Mouse (Mus musculus) gastrocnemius, adult 18-20 months (tissue): Measurements from ENCODE around the gene Mapk8. TPM values are rescaled to one million over a fixed set of nuclear protein-coding genes. Genes with fewer than 3 reads are reported as not detected.

Experiments
- DNase-seq: peaks from one replicate; pipeline ENCODE4 v3.0.0; 2021; ENCODE audit warnings: low spot score
- total RNA-seq, 2 experiments: library from RNA; stranded (reverse); gene quantifications; 2 replicates each; pipeline ENCODE4 v1.2.3; 2021

The Mapk8 gene
- total RNA-seq, 2 experiments from 2014 or later: 27.8 to 33.2 TPM

DNA sequence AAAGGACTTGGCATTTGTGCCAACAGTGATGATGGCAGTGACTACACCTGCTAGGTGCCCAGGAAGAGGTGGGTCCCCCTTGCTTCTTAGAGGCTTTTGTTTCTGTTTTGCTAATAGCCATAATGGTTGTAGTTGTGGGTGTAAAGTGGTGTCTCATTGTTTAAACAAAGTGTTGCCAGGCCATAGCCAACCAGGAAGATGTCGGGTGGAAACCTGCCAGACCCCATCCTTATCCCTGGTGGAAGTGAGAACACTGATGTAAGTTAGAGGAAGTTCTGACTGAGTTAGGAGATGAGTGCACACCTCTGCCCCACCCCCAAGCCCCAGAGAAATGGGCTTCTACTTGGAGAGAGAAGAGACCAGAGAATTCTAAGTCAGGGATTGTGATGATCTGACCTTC, 98.8 kb downstream of the Mapk8 start:
- no peak for DNase-seq

DNA sequence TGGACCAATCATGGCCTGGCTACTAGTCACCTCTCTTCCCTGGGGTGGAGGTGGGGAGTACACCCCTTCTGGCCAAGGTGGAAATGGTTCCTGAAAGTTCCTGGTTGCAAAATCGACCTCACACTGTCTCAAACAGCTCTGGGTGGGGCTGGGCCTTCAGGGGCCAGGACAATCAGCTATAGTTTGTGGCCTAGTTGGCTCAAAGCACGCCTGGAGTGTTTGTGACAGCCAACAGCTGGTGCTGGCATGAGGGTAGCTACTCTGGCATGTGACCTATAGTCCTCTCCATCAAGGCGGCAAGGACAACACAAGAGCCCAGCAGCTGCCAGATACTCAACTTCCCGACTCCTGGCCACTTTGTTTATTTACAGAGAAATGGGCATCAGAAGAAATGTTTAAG, 99.2 kb downstream of the Mapk8 start:
- no peak for DNase-seq

DNA sequence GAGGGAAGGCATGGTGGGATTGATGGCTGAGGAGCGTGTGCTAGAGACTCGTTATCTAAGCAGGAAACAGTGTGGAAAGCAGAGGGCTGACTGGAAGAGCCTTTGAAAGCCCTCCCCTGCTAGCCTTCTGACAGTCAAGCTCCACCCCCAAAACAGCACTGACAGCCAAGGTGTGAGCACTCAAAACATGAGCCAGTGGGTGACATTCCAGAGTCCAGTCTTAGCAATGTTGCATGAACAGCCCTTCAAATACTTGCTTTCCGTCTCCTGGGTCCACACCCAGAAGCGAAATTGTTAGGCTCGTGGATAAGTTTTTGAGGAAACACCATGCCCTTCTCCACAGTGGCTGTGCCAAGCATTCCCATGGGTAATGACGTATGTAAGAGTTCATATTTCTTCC, 100.4 kb downstream of the Mapk8 start:
- no peak for DNase-seq

DNA sequence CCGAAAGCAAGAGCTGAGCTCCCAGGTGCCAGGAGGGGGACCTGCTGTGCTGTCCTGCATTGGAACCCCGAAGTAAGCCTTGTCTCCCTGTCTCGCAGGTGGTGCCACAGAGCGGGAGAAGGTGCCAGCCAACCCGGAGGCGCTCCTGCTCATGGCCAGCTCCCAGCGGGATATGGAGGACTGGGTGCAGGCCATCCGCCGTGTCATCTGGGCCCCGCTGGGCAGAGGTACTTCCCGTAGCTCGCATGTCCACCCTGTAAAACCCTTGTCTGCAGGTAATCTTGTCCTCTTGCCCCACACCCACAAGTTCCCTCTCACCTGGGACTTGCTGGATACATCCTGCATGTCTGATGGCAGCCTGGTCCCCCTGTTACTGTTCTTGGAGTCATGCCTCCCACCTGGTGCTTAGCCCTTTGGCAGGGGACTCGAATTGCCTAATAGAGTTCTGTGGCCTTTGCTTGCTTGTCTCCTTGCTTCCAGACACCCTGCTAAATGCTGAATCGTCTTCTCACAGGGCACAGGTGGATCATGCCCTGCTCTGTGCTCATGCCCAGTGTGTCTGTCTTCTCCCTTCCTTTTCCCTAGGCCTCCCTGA, 103.7 kb downstream of the Mapk8 start:
- no peak for DNase-seq

DNA sequence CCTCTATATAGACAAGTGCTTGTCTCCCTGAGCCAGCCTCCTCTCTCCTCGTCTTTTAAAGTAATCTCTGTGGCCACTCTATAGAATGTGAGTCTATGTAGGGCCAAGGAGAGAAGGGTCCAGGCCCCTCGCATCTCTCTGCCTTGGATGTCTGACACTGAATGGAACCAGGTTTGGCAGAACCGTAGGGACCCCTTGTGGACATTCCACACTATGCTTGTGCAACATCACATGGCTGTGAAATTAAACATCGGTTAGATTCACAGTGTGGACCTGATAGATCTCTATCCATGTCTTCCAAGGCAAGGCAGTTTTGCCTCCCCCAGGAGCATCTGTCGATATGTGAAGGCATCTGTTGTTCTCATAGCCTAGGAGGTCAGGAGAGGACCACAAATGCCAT, 108.3 kb downstream of the Mapk8 start:
- DNase-seq: no peak

DNA sequence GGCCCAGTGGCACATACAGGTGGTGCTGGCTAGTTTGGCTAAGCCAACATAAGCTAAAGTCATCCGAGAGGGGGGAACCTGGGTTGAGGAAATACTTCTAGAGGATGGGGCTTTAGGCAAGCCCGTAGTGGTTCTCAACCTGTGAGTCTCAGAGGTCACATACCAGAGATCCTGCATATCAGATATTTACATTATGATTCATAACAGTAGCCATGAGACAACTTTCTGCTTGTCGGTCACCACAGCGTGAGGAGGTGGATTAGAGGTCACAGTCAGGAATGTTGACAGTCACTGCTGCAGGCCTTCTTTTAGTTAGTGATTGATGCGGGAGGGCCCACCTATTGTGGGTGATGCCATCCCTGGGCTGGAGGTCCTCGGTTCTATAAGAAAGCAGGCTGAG, 111.2 kb downstream of the Mapk8 start:
- no peak for DNase-seq

DNA sequence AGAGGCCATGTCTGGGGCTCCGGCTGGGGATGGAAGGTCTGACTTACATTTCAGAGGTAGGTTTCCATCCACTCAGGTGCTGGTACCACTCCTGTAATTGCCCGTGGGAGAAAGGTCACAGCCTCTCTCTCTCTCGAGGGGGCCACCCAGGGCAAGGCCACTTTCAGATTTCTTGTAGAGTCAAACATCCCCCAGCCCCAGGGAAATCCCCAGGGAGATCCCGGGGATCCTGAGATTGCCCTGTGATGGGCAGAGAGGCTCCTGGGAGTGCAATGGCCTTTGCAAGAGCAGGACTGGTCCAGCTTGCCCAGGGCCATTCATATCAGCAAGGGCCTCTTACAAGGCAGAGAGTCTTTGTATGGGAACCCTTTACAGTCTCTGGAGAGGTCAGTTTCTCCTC, 112.6 kb downstream of the Mapk8 start:
- DNase-seq: no peak

DNA sequence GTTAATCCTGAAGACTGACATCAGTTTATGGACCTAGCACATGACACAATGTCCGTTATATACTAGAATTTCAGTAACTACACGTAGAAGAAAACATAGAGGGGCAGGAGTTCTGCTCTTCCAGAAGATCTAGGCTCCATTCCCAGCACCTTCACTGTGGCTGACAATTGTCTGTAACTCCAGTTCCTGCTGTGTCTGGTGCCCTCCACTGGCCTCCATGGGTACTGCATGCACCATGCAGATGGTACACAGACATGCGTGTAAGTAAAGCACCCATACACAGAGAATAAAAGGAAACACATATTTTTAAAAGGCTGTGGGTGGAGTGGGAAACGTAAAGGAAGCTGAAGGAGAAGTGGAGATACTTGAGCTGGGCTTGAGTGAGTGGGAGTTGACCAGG, 113.1 kb downstream of the Mapk8 start:
- DNase-seq: no peak

DNA sequence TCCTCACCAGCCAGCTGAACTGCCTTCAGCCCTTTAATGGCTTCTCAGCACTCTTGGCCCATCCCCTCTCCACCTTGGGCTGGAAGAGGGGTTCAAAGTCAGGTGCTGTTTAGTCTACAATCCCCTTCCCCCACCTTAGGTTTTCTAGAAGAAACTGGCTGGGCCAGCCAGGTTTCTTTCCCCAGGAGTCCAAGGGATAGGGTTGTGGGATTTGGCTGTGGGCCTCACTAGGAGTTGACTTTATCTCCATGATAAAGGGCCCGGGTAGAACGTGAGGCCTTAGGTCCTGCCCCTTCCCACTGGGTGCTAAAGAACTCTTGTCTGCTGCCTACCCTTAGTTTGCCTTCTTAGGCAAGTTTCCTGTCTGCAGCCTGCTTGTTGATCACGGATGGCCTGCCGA, 115.3 kb downstream of the Mapk8 start:
- DNase-seq: no peak

DNA sequence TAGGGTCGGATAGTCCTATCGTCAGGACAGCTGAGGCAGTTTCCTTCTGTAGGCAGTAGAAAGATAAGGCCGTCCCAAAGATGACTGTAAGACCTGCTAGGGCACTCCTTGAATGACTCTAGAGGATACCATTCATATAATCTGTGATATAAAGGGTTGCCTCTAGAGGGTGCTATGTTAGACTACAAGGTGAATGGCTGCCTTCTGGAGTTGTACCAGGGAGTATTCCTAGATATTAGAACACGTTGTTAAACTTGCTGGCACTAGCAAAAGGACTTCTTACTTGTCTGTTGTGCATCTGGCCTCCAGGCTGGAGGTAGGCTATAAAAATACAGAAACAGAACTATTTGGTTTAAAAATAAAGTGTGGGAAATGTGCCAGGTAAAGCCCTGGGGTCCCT, 116.0 kb downstream of the Mapk8 start:
- no peak for DNase-seq

DNA sequence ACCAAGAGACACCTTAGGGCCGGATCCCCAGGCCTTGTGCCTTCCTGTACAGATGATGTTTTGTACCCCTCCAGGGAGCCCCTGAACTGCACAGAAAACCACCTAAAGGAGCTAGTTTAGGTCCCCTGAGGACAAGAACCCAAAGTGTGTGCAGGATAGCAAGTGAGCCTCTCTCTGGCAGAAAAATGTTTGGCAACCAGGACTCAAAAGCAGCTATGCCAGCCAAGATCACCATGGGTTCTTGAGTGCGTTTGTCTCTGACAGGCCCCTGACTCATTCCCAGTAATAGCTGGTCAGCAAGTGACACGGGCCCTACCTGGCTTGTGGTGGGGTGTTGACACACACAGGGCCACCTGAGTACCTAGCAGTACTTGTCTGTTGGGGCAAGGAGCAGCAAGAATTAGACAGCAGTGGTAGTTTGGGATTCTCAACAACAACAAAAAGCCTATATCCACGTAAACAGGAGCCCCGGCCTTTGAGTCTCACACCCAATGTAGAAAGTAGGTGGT, 117.6 kb downstream of the Mapk8 start:
- no peak for DNase-seq

DNA sequence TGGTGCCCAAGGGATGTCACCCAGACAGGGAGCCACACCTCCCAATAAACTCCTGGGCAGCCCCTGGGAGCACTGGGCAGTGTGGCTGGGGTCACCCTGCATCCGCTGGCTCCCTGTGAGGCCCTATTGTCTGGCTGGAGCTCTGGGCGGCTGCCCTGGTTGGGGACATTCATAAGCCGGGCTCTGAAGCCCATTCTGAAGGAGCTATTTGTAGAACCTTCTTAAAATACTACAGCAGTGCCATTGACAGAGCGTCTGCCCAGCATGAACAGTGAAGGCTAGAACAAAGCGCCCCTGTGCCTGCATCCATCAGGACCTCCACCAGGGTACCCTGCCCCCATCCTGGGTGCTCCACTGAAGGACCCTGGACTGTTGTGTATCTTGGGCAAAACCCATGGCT, 118.6 kb downstream of the Mapk8 start:
- DNase-seq: no peak

Other genes with a start within 250 kb of the Mapk8 start
- gene Arhgap22, start 233.1 kb downstream of the Mapk8 start, total RNA-seq: 1 to 10 TPM in 1 of 2 experiments, under 1 TPM in 1; 0.41 to 1.3 TPM
- under 1 TPM in 1 of 2 experiments, not detected in 1; 0.07 TPM for gene Frmpd2, start 24.5 kb upstream of the Mapk8 start, total RNA-seq
- not detected for gene Ptpn20, start 142.0 kb upstream of the Mapk8 start, total RNA-seq